ENCODE assay signal across 8 mouse cellular contexts in genomic region chr7:24207488-24208261, GRCm38 (mm10). TPM values are rescaled to one million over a fixed set of nuclear protein-coding genes. Genes with fewer than 3 reads are reported as not detected.
DNase-seq lines count a peak whose midpoint lies in the region; ATAC-seq and TF ChIP-seq lines count a peak whose summit lies in the region.

No protein-coding gene starts in this region.

- 11% methylated on average over 24 of the region's 24 CpGs for WGBS in neural tube, embryonic 14.5 days

- H3K4me3 ChIP-seq in layer of hippocampus, adult 2 months: peak overlapping the region; percentile 65
- peak overlapping the region; percentile 56 for H3K4me3 ChIP-seq in neural tube, embryonic 14.5 days (ENCODE audit: low read depth, low read length)

- H3K27me3 ChIP-seq in neural tube, embryonic 14.5 days (ENCODE audit: control insufficient read depth, insufficient read depth, low read length): no peaks in the 10 kb centered on the region

- peak; percentile 98 for ATAC-seq in frontal cortex, adult (ENCODE audit: low TSS enrichment)
- ATAC-seq in neural tube, embryonic 14.5 days (ENCODE audit: low read depth): peak; percentile 91

- peak overlapping the region; percentile 60; the same call in 1 of the 2 replicates for H3K27ac ChIP-seq in layer of hippocampus, adult 2 months
- H3K27ac ChIP-seq in neural tube, embryonic 14.5 days (ENCODE audit: low read depth, low read length): peak overlapping the region; percentile 71

- H3K4me2 ChIP-seq in neural tube, embryonic 14.5 days (ENCODE audit: low read depth, low read length): peak overlapping the region; percentile 76

- H3K9ac ChIP-seq in neural tube, embryonic 14.5 days (replicated peaks; ENCODE audit: low read depth, low read length): peak overlapping the region; percentile 72

- H3K9me3 ChIP-seq in neural tube, embryonic 14.5 days (ENCODE audit: control insufficient read depth, low read length): no peaks in the 10 kb centered on the region

- peaks cover 5% of the 10 kb centered on the region; the same call in 1 of the 2 replicates for H3K4me1 ChIP-seq in neural tube, embryonic 14.5 days (ENCODE audit: control insufficient read depth, insufficient read depth, low read length)

- peak; percentile 65 for DNase-seq in WW6 (ENCODE audit: low read depth, low spot score)
- peak; percentile 69 for DNase-seq in cerebellum, adult 8-10 months
- peak; percentile 73 for DNase-seq in heart, postnatal 4 days
- peak; percentile 77 to 78 for DNase-seq in layer of hippocampus, adult 2 months (ENCODE audit: low spot score in 2 of 2)
- peak; percentile 75 to 82 for DNase-seq in lung, adult 18-20 months
- peak; percentile 80 for DNase-seq in yolk sac, embryonic 10.5 days (ENCODE audit: low spot score)

- peaks cover 4% of the 10 kb centered on the region; the same call in 1 of the 2 replicates for H3K36me3 ChIP-seq in neural tube, embryonic 14.5 days (ENCODE audit: control insufficient read depth, insufficient read depth, low read length)

- no peak; the same call in none of the 2 replicates for TF ChIP-seq CTCF in layer of hippocampus, adult 2 months (conservative IDR thresholded peaks at IDR 0.05)

RNA-seq across cellular contexts. Expression of gene Zfp111, which starts 3.6 kb away (rescaled TPM):
- total RNA-seq in heart, postnatal 4 days (2021): 10 to 100 TPM in 1 of 2 experiments, 1 to 10 TPM in 1; 8.2 to 10.3 TPM
- 10 to 100 TPM; 11.0 TPM for total RNA-seq in layer of hippocampus, adult 2 months (2021)
- polyA plus RNA-seq in neural tube, embryonic 14.5 days (2014; fragmentation: Nextera tagmentation; extraction: Ambion mirVana): 4.5 and 6.7 TPM in 2 replicates

RNA-seq across cellular contexts. Expression of gene Zfp109, which starts 29.7 kb away (rescaled TPM):
- 1 to 10 TPM; 1.1 to 1.2 TPM for total RNA-seq in heart, postnatal 4 days (2021)
- 1 to 10 TPM; 8.6 TPM for total RNA-seq in layer of hippocampus, adult 2 months (2021)
- 3.8 and 4.5 TPM in 2 replicates for polyA plus RNA-seq in neural tube, embryonic 14.5 days (2014; fragmentation: Nextera tagmentation; extraction: Ambion mirVana)

RNA-seq across cellular contexts. Expression of gene Zfp114, which starts 32.8 kb away (rescaled TPM):
- total RNA-seq in heart, postnatal 4 days (2021): under 1 TPM; 0.23 to 0.76 TPM
- total RNA-seq in layer of hippocampus, adult 2 months (2021): 1 to 10 TPM; 3.4 to 4.3 TPM
- 3.8 and 4.0 TPM in 2 replicates for polyA plus RNA-seq in neural tube, embryonic 14.5 days (2014; fragmentation: Nextera tagmentation; extraction: Ambion mirVana)

RNA-seq across cellular contexts. Expression of gene Zfp108, which starts 46.9 kb away (rescaled TPM):
- 1 to 10 TPM; 1.2 to 1.4 TPM for total RNA-seq in heart, postnatal 4 days (2021)
- total RNA-seq in layer of hippocampus, adult 2 months (2021): 1 to 10 TPM; 8.0 to 8.6 TPM
- polyA plus RNA-seq in neural tube, embryonic 14.5 days (2014; fragmentation: Nextera tagmentation; extraction: Ambion mirVana): 7.0 and 7.2 TPM in 2 replicates

Comparison
In these comparisons a context has a peak if more than half of its experiments do, and no peak if none do; other contexts are left out.
1. Peak in every context shown above with its lines: DNase-seq, ATAC-seq, H3K4me3 ChIP-seq and H3K27ac ChIP-seq.
2. RNA of gene Zfp109, which starts 29.7 kb away (total RNA-seq): 8.6 TPM in layer of hippocampus, adult 2 months; 1.1 to 1.2 TPM in heart, postnatal 4 days; every median in the first group is over 4 times any median in the second.